Comparison of ENCODE assay signal across 21 mouse cellular contexts in the genomic region with DNA sequence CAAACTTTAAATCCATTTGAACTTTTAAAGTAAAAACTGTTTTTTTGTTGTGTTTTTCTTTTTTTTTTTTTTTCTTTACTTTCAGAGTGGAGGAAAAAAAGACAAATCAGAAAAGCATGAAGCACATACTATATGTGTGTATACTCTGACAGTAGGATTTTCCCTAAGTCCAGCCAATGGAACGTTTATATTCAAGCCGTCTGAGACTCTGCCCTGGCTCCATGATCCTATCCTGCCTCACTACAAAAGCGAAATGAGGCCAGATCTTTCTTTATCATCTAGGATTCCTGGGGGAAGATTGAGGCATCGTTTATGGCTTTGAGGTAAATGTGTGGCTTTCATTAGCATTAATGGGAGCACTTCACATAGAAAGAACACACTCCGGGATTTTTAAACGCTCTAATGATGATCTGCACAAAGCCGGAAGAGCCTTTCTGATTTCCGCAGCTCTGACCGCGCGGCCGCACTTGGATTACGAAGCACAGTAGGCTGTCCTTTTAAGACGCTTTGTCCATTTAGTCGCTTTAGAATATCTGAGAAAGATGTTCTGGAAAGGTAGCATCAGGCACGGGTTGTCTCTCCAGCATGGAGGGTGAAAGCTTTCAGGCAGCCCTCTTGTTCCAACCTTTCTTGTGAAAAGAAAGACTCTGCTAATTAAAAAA.
DNase-seq lines count a peak whose midpoint lies in the region; ATAC-seq lines count a peak whose summit lies in the region.
"Had no signal": no experiment of that assay in that cellular context is flagged by ENCODE, and none has a peak within 500 bp of the region (broad histone marks: within the 10 kb centered on the region; RNA-seq: fewer than 3 reads in every experiment).

No protein-coding gene starts in this region.

- peak; percentile 64 for ATAC-seq in frontal cortex, adult (ENCODE audit: low TSS enrichment)
- ATAC-seq in forebrain, embryonic 14.5 days: peak; percentile 68; the same call in 1 of the 2 replicates

- peak overlapping the region; percentile 18; the same call in 1 of the 2 replicates for H3K9ac ChIP-seq in forebrain, embryonic 14.5 days (ENCODE audit: low read length)
- H3K9ac ChIP-seq: heart, embryonic 13.5 days had no signal

- DNase-seq in frontal cortex, postnatal 25 days (ENCODE audit: low spot score in 2 of 2): no peak
- peak; percentile 4 for DNase-seq in retina, postnatal 1 day
- DNase-seq in retina, embryonic 14.5 days (ENCODE audit: low spot score): no peak
- peak; percentile 65 for DNase-seq in forebrain, embryonic 14.5 days (ENCODE audit: low spot score)
- no peak for DNase-seq in testis, postnatal 14 days (ENCODE audit: low spot score)
- no peak for DNase-seq in heart, adult 8-10 months (ENCODE audit: low spot score)
- DNase-seq in left cerebral cortex, adult 8-10 months (ENCODE audit: low spot score in 2 of 2): no peak
- DNase-seq: adrenal gland, postnatal 14 days; cerebellum, adult 2 months; heart, postnatal 36 days; kidney, adult 8-10 months; kidney, postnatal 25 days; lung, adult 2 months; lung, postnatal 36 days; right cerebral cortex, postnatal 25 days; thymus, postnatal 36 days had no signal

- H3K36me3 ChIP-seq in forebrain, embryonic 14.5 days (ENCODE audit: control insufficient read depth, insufficient read depth, low read length): no peaks in the 10 kb centered on the region
- H3K36me3 ChIP-seq: heart, embryonic 13.5 days; limb, embryonic 10.5 days had no signal

- H3K27ac ChIP-seq in forebrain, embryonic 14.5 days (ENCODE audit: low read depth, low read length): no peak overlapping the region
- H3K27ac ChIP-seq: heart, embryonic 13.5 days; limb, embryonic 10.5 days had no signal

- H3K4me1 ChIP-seq in forebrain, embryonic 14.5 days (ENCODE audit: control insufficient read depth, insufficient read depth, low read length): no peaks in the 10 kb centered on the region
- H3K4me1 ChIP-seq: limb, embryonic 10.5 days had no signal

- peak overlapping the region; percentile 40 for H3K4me2 ChIP-seq in forebrain, embryonic 14.5 days (ENCODE audit: low read length)
- H3K4me2 ChIP-seq: heart, embryonic 13.5 days; liver, embryonic 11.5 days had no signal

- H3K9me3 ChIP-seq in forebrain, embryonic 14.5 days (replicated peaks; ENCODE audit: control insufficient read depth, low read length): no peaks in the 10 kb centered on the region
- H3K9me3 ChIP-seq: heart, embryonic 13.5 days; limb, embryonic 10.5 days had no signal

- WGBS in forebrain, embryonic 14.5 days: 18% methylated on average over 16 of the region's 16 CpGs

- H3K27me3 ChIP-seq in forebrain, embryonic 14.5 days (replicated peaks; ENCODE audit: control insufficient read depth, insufficient read depth, low read length): no peaks in the 10 kb centered on the region
- H3K27me3 ChIP-seq: CH12.LX; heart, embryonic 13.5 days had no signal

- peak overlapping the region; percentile 0; the same call in 1 of the 2 replicates for H3K4me3 ChIP-seq in forebrain, embryonic 14.5 days (ENCODE audit: low read depth, low read length)
- H3K4me3 ChIP-seq: heart, embryonic 13.5 days; limb, embryonic 10.5 days had no signal

Comparison
In these comparisons a context has a peak if more than half of its experiments do, and no peak if none do; other contexts are left out.
1. DNase-seq: peak in retina, postnatal 1 day (single experiment) and forebrain, embryonic 14.5 days (single experiment); none in frontal cortex, postnatal 25 days (0 of 2), retina, embryonic 14.5 days (single experiment), testis, postnatal 14 days (single experiment), heart, adult 8-10 months (single experiment) and left cerebral cortex, adult 8-10 months (0 of 2).